Mouse (Mus musculus) urinary bladder, postnatal 4 days (tissue): ENCODE data around the gene Syt8.

Experiments used
- DNase-seq, 2 experiments: peaks; one replicate each; pipeline ENCODE4 v3.0.0; 2021 to 2022; ENCODE audit warnings: low spot score in 2 of 2

The Syt8 gene

DNA sequence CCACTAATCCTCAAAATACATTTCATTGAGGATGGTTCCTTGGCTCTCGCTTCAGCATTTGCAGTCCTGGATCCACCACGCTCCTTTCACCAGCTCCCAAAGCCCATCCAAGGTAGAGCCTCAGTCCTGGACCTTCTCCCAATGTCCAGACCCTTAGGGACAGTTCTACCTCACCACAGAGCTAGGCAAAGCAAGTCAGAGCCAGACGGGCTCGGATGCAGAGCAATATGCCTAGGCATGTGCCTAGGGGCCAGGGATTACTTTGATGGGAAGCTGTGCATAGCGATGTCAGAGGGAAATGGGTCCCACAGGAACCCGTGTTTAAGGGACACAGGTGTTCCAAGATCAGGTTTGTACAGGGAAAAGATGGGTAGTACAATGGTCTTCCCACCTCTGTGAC lies 10.7 kb downstream of the Syt8 start:
- DNase-seq, result no peak

DNA sequence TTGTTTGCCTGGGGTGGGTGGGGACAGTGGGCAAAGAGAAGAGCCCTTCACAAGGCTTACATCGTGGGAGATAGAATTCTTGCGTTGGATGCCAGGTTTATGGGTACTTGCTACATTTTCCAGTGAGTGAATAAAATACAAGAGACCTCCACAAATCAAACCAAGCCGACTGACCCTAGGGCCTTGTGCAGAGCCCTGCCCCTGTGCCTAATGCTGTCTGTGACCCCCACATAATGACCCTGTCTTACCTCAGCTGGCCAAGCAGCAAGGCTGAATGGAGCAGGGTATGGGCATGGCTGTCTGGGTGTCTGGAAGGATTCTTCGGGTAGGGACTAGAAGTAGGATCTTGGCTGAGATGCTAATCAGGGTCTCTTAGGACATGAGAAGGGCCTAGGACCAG lies 11.6 kb downstream of the Syt8 start:
- DNase-seq, result no peak

DNA sequence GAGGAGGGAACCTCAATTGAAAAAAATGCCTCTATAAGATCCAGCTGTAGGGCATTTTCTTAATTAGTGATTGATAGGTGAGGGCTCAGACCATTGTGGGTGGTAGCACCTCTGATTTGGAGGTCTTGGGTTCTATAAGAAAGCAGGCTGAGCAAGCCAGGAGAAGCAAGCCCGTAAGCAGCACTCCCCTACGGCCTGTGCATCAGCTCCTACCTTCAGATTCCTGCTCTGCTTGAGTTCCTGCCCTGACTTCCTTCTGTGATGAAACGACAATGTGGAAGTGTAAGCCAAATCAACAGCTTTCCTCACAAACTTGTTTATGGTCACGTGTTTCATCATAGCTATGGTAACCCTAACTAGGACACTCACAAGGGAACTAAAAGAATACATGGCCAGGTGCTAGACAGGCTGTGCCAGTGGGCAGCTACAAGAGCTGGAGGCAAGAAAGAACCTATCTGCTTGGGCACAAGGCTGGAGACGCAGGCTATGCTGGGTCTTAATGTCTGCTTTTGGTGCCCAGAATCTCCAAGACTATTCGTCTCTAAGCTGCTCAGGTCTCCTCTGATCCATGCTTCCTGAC lies 14.5 kb downstream of the Syt8 start:
- DNase-seq, result no peak

DNA sequence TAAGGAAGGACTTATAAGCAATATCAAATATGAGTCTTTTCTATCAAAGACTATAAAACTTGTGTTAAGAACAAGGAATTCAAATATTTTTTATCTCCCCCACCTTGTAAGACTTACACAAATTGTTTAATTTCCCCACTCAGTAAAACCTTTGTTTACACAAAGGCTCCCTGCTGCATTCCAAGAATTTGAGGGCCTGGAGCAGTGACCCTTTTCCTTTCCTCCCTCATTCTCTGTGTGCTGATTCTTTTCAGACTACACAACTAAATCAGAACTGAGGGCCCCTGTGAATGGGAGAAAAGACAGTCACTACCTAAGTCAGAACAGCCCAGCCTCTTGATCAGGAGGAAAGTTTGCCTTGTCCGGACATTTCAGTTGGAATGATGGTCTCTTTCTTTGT lies 20.1 kb downstream of the Syt8 start:
- DNase-seq, result peak in 1 of 2 experiments; percentile 49

DNA sequence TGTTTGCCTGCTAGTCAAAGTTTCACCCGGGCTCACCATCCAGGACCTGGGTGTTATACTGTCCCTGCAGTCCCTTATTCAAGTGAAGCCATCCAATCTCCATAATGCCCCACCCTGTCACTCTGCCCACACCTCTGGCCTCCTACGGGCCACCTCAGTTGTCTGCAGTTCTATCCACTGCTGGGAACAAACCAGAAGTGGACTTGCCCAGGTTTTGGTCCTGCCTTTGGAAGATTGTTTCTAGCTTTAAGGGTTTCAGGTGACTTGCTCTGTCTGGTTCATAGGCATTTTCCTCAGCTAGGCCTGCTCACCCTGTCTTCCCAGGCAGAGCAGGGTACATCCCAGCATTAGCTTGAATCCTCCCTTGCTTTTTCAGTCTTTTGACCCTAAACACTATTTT lies 20.6 kb downstream of the Syt8 start:
- peak in 1 of 2 experiments; percentile 42 for DNase-seq

DNA sequence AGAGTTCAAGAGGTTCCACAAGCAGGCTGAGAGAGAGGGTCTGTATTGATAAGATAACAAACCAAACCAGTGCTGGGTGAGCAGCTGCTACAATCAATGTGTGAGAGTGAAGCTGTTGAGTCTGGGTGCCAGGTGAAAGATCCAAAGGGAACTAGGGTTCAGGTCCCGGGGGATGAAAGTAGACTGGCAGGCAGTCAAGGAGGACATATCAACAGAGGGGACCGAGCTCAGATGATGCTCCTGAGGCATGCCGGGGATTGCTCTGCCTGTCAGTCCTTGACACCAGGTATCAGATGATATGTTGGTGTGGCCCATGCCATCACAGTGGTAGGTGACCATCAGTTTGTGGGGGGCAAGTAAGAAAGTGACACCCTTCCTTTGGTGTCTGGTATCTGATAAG lies 22.2 kb downstream of the Syt8 start:
- DNase-seq, result peak in 1 of 2 experiments; percentile 55

DNA sequence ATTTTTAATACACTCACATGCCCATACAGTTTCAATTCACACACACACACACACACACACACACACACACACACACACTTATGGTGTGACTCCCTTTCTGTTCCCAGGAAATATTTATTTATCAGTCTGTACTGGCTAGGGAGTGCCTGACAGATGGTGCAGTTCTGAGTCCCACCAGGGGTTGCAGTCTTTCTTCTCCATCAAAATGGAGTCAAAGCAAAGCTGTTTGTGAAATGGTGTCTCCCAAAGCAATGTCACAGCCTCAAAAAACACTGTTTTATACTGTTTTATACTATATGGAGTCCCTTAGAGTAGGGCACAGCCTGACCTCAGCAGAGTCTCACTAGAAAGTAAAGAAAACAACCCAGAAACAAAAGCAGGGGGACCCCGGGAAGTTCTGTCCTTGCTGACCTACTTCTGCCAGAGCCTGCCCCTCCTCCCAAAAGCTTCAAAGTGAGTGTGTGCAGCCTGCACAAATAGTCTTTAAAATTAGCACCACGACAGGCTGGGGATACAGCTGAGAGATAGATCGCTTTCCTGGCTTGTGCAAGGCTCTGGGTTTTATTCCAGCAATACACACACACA lies 22.7 kb downstream of the Syt8 start:
- peak; percentile 47 to 60 for DNase-seq

DNA sequence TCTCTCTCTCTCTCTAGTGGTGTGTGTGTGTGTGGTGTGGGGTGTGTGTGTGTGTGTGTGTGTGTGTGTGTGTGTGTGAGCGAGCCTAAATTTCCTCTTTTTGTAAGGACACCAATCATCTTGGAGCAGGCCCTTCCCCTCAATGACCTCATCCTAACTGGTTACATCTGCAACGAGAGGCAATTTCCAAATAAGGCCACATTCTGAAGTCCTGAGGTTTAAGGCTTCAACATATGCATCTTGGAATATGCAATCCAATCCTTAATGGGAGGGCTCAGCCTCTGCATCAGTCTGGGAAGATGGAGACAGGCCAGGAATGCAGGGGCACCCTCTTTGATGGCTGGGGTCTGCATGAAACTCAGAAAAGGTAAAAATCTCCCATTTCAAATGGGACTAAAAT lies 23.4 kb downstream of the Syt8 start:
- DNase-seq, result peak in 1 of 2 experiments; percentile 56

DNA sequence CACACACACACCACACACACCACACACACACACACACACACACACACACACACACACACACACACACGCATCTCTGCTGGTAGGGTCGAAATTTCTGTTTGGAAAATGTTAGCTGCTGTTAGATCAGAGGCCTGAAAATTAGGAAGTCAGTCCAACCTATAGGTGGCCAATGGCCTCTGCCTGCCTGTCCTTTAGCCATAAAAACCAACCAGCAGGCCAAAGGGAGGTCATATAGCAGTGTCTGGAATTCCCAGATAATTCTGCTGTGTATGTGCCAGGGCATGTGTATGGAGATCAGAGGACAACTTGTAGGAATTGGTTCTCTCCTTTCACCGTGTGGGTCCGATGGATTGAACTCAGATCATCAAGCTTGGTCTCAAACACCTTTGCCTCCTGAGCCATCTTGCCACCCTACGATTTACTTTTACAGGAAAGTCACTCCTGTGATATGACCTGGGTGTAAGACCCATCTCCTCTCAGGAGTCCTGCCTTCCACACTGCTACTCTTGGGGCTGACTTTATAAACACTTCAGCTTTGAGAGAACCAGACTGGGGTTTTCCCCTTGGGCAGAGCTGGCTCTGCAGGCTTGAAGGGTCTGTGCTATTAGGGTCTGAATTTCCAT lies 24.1 kb downstream of the Syt8 start:
- no peak for DNase-seq

DNA sequence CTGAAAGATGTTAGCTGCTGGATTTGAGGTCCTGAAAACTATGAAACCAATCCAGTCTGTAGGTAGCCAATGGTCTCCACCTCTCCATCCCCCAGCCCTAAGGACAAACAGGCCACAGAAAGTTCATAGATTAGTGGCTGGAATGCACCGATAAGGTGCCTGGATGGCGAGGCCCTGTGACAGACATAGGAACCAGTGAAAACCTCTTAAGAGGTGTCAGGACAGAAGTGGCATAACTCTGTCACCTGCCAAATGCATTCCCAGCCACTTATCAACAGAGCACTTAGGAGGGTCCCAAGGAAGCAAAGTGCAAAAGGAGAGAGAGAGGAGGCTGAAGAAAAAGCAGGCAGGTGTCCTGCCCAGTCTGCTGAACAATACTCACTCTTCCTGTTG lies 24.6 kb downstream of the Syt8 start:
- DNase-seq, result peak in 1 of 2 experiments; percentile 39

DNA sequence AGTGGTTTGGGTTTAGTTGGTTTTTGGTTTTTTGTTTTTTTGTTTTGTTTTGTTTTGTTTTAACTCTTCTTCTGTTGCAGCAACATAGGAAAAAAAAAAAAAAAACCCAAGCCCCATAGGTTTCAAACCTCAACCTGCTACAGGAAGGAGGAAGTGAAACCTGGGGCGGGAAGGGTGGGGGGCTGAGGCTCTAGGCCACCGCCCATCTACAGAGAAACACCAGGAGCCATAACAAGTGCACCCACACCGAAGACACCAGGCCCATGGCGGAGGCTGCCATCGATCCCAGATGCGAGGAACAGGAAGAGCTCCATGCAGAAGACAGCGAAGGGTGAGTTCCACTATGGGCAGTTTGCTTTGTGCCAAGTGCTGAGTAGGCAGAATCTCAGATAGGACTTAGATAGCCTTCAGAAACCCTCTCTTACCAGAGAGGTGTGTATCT lies 26.0 kb downstream of the Syt8 start, which contains the start of gene Lsp1:
Lsp1 (plus strand) TSS at position 174 of the 442 bp plus-strand sequence.
- DNase-seq, result peak in 1 of 2 experiments; percentile 49

DNA sequence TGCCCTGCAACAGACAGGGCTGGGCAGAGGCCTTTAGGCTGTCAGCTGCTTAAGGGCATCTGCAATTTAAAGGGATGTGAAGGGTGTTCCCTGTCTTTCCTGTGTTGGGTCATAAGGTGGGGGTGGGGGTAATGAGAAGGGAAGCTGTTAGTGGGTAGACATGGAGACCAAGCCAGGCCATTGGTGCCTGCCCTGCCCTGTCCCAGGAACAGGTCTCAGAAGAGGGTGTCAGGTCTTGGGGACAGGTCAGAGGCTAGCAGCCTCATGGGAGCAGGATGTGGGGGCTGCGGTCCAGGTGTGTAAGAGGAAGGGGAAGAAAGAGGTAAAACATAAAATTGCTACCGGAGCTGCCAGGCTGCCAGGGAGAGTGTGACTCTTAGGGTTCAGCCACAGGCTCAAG lies 26.8 kb downstream of the Syt8 start:
- DNase-seq, result peak in 1 of 2 experiments; percentile 45

DNA sequence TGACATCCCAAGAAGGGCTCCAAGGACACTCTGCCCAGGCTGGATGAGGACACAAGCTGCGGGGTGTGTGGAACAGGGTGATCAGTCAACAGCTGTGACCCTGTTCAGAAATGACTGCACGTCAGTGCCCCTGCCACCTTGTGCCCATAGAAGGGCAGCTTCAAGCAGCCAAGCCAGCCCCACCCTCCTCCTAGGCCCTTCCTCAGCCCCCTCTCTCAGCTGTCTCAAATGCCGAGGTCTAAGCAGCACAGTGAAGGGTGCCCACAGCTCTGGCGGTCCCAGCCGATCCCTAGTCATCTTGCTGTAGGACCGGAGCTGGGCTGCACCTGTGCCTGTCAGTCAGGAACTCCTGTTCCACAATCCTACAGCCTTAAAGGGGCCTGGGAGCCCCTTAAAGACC lies 27.5 kb downstream of the Syt8 start:
- DNase-seq, result peak in 1 of 2 experiments; percentile 53

DNA sequence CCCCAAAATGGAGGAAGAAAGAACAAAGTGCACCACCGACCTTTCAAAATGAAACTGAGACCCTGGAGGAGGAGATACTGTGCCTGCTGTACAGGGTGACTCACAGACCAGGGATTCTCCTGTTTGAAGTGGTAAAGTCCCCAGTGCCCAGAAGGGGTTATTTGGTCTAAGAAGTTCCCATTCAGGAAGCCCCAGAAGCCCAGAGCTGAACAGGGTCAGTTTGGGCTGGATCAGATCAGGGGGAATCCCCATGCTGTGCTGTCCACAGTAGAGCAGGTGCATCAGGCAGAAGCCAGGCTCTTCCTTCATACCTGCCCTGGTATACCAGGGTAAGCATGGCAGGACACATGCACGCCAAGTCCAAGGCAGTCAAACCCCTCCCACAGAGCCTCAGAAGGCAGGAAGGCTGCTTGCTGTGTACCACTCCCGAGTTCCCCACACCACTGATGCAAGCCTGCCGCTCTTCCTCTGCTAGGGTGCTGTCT lies 28.0 kb downstream of the Syt8 start:
- peak in 1 of 2 experiments; percentile 40 for DNase-seq

DNA sequence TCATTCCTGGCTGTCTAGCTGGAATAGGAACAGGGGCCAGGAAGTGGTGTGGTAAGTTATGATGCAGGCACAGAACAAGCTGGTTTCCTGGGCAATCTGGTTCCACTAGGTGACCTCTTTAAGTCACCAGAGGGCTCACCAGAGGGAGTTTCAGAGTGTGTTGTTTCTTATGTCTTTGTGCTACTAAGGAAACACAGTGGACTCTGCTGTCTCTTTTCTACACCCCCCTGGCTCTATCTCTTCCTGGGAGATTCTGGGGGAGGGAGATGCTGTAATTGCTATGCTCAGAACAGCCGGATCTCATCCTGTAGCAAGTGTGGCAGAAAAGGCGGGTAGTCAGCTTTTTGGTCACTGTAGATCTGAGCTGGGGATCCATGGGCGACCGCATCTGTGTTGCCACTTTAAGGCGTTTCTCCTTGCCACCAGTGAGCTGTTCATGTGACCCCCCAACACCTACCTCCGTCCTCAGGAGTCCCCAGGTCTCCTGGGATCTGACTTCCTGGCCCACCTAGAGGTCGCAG lies 35.6 kb downstream of the Syt8 start:
- DNase-seq, result peak in 1 of 2 experiments; percentile 58

DNA sequence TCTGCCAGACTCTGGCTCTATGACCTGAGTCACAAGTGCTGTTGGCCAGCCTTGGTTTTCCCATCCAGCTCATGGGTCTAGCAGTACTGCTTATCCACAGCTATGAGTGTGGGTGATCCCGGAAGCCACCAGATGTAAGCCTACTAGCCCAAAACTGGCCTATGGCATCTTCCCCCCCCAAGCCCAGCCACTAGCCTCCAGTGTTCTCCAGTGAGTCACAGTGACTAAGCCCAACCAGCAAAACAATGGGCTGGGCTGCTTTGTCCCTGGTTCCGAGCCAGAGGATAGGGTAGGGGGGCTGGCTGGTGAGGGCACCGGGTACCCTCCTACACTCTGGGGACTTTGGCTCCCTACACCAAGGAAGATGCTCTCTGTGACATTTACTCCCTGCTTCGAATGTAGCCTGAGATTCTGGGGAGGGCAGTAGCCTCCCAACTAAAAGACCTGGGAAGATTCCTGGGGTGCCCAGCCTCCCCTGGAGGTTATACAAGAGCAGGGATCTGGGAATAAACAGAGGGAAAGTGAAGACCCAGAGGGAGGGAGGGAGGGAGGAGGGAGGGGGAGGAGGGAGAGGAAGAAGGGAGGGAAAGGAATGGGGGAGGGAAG lies 36.3 kb downstream of the Syt8 start:
- DNase-seq, result peak; percentile 72 to 75

DNA sequence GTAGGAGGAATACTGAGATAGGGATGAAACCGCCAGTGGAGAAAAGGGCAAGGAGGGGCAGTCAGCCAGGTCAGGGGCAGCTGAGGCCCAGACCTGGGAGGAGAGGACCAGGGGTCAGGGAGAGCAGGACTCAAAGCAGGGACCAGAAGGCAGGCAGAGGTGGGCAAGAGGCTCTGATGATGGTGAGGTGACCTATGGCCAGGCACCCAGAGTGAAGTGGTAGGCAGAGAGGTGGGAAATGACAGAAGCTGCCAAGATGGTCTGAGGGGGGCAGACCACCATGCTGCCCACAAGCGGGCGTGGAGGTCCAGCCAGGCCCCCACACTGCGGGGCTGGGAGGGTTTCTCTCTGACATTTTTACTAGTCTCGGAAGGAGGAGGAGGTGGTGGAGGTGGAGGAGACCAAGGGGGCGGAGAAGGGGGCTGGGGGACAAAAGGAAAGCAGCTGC lies 36.8 kb downstream of the Syt8 start:
- DNase-seq, result peak in 1 of 2 experiments; percentile 62

DNA sequence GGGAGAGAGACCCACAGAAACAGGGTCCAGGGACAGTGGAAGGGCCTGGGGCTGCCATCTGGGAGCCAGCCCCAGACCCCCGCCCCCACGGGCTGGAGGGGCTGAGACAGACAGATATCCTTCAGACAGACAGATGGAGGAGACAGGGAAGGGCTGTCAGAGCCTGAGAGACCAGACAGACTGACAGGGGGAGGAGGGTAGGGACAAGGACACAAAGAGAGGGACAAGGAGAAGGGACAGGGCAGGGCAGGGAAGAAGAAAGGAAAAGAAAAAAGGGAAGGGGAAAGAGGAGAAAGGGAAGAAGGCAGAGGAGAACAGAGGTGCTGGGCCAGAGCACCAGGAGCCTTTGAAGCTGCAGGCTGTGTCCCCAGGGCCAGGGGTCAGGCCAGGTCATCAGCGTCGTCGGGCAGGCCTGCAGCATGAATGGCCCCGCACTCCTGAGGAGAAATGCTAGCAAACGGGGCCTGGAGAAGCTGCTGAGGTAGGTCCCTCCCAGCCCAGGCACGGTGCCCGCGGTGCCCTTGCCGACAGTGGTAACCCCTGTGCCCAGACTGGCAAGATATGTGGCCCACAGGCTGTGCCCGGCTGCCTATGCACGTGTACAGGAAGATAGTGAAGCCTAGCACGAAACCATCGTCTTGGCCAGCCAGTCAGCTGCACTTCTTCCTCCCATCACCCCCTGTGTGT lies 37.4 kb downstream of the Syt8 start:
- peak in 1 of 2 experiments; percentile 57 for DNase-seq

DNA sequence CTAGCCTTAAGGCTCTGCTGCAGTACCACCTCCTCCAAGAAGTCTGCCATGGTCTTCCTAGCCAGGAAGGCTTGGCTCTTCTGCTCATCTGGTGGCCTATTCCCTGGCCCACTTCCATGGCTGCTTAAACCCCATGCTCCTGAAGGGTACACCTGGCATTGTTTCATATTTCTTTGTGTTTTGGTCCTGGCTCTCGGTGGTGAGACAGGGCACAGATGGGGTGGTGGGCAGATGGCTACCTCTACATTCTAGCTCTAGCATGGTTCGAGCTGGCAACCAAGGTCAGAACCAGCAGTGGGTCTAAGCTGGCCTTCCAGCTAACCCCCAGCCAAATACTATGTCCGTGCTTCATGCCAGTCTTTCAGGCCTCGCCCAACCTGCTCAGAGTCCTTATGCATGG lies 38.3 kb downstream of the Syt8 start:
- peak in 1 of 2 experiments; percentile 55 for DNase-seq

DNA sequence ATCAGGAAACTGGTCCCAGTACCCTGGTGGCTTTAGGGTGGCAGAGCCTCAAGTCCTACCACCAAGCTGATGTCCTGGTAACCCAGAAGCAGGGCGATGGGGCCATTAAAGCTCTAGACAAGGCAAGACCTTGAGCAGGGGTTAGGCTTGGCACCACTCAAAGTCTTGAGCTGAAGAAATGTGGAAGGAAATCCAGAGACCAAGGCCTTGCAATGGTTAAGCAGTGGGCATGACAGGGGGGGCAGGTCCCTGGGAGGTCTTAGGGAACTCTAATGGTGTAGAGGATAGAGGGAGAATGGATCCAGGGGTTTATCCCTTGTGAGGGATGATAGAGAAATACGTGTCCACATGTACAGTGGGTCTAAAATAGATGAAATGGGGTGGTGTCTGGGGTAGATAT lies 38.8 kb downstream of the Syt8 start:
- peak in 1 of 2 experiments; percentile 51 for DNase-seq

DNA sequence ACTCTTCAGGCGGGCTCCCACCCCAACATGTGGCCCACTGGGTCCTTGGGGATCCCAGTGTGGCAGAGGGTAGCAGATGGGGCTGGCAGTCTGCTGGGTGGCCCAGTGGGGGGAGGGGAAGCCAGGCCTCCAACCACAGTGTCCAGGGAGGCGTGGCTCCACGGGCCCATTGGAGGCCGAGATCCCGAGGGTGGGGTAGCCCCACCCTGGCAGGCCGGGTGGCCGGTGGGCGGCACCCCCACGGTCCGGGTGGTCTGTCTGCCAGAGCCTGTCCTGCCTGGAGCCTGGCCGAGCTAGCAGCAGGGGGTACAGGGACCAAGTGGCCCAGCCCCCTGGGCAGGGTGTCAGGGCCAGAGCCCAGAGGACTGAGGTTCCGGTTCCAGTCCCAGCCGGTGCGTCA lies 40.1 kb downstream of the Syt8 start:
- peak; percentile 77 to 79 for DNase-seq

DNA sequence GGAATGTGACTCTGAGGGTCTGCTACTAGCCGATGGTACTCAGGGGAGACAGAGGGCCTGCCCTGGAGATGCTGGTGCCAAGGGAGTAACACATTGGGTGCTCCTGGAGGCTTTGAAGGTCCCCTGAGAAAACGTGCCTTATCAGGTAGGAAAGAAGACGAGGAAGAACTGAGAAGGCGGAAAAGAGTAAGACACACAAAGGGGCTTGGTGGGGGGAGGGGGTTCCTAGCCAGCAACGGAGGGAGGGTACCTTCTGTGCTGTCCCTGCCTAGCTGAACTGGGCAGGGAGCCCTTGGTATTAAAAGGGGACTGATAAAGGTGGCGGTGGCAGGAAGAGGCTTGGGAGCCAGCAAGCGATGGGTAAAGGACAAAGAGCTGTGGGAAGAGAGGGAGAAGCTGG lies 41.0 kb downstream of the Syt8 start:
- DNase-seq, result no peak
